Mouse (Mus musculus): ENCODE results near the gene Agtr1a. TPM values are rescaled to one million over a fixed set of nuclear protein-coding genes. Genes with fewer than 3 reads are reported as not detected.

Gene Agtr1a
- polyA plus RNA-seq, 1 experiment from 2014 or later: 2.5 TPM

GRCm38 (mm10) chr13:30345427-30345913, 9.2 kb downstream of the Agtr1a start:
- Histone ChIP-seq H3K9me3 (replicated peaks) (no peaks in the 10 kb centered on the region), H3K27me3 (ENCODE audit: low read depth, poor library complexity, severe bottlenecking) (no peaks in the 10 kb centered on the region), H3K27ac (no peak overlapping the region), H3K36me3 (no peaks in the 10 kb centered on the region), H3K4me3 (no peak overlapping the region), H3K4me1 (no peaks in the 10 kb centered on the region)
- WGBS: 88% methylated on average over 11 of the region's 11 CpGs
- DNase-seq (ENCODE audit: low spot score): no peak

GRCm38 (mm10) chr13:30346881-30347280, 10.6 kb downstream of the Agtr1a start:
- no peak for DNase-seq (ENCODE audit: low spot score)
- no peaks in the 10 kb centered on the region for H3K27me3 ChIP-seq (ENCODE audit: low read depth, poor library complexity, severe bottlenecking)
- H3K36me3 ChIP-seq: no peaks in the 10 kb centered on the region
- H3K4me3 ChIP-seq: no peak overlapping the region
- H3K27ac ChIP-seq: no peak overlapping the region
- H3K9me3 ChIP-seq (replicated peaks): no peaks in the 10 kb centered on the region
- WGBS: 82% methylated on average over 4 of the region's 4 CpGs
- no peaks in the 10 kb centered on the region for H3K4me1 ChIP-seq

GRCm38 (mm10) chr13:30348306-30348705, 12.1 kb downstream of the Agtr1a start:
- no peak for DNase-seq (ENCODE audit: low spot score)
- H3K4me3 ChIP-seq: no peak overlapping the region

GRCm38 (mm10) chr13:30351966-30352365, 15.7 kb downstream of the Agtr1a start:
- no peaks in the 10 kb centered on the region for H3K9me3 ChIP-seq (replicated peaks)
- no peaks in the 10 kb centered on the region for H3K4me1 ChIP-seq
- no peak overlapping the region for H3K27ac ChIP-seq
- 75% methylated on average over 13 of the region's 13 CpGs for WGBS
- no peaks in the 10 kb centered on the region for H3K36me3 ChIP-seq
- no peaks in the 10 kb centered on the region for H3K27me3 ChIP-seq (ENCODE audit: low read depth, poor library complexity, severe bottlenecking)
- no peak overlapping the region for H3K4me3 ChIP-seq
- no peak for DNase-seq (ENCODE audit: low spot score)

More at GRCm38 (mm10) chr13:30348306-30348705, 12.1 kb downstream of the Agtr1a start:
- H3K36me3 ChIP-seq: no peaks in the 10 kb centered on the region
- no peaks in the 10 kb centered on the region for H3K9me3 ChIP-seq (replicated peaks)
- no peak overlapping the region for H3K27ac ChIP-seq
- no peaks in the 10 kb centered on the region for H3K27me3 ChIP-seq (ENCODE audit: low read depth, poor library complexity, severe bottlenecking)
- H3K4me1 ChIP-seq: no peaks in the 10 kb centered on the region

GRCm38 (mm10) chr13:30354991-30355580, 18.8 kb downstream of the Agtr1a start:
- Histone ChIP-seq H3K36me3 (no peaks in the 10 kb centered on the region), H3K4me3 (no peak overlapping the region), H3K4me1 (no peaks in the 10 kb centered on the region), H3K27me3 (ENCODE audit: low read depth, poor library complexity, severe bottlenecking) (no peaks in the 10 kb centered on the region), H3K27ac (no peak overlapping the region), H3K9me3 (replicated peaks) (no peaks in the 10 kb centered on the region)
- DNase-seq (ENCODE audit: low spot score): no peak
- 93% methylated on average over 6 of the region's 6 CpGs for WGBS

GRCm38 (mm10) chr13:30355979-30356378, 19.7 kb downstream of the Agtr1a start:
- DNase-seq (ENCODE audit: low spot score): no peak
- Histone ChIP-seq H3K9me3 (replicated peaks) (no peaks in the 10 kb centered on the region), H3K4me3 (no peak overlapping the region), H3K27ac (no peak overlapping the region), H3K27me3 (ENCODE audit: low read depth, poor library complexity, severe bottlenecking) (no peaks in the 10 kb centered on the region), H3K4me1 (peaks cover 6% of the 10 kb centered on the region), H3K36me3 (no peaks in the 10 kb centered on the region)
- 90% methylated on average over 2 of the region's 2 CpGs for WGBS

GRCm38 (mm10) chr13:30358456-30359168, 22.4 kb downstream of the Agtr1a start:
- Histone ChIP-seq H3K27ac (no peak overlapping the region), H3K4me1 (peaks cover 10% of the 10 kb centered on the region), H3K4me3 (no peak overlapping the region), H3K27me3 (ENCODE audit: low read depth, poor library complexity, severe bottlenecking) (no peaks in the 10 kb centered on the region), H3K36me3 (no peaks in the 10 kb centered on the region), H3K9me3 (replicated peaks) (no peaks in the 10 kb centered on the region)
- DNase-seq (ENCODE audit: low spot score): no peak
- 73% methylated on average over 4 of the region's 4 CpGs for WGBS

GRCm38 (mm10) chr13:30359886-30360285, 23.6 kb downstream of the Agtr1a start:
- no peaks in the 10 kb centered on the region for H3K36me3 ChIP-seq
- no peak overlapping the region for H3K4me3 ChIP-seq
- H3K4me1 ChIP-seq: peaks cover 16% of the 10 kb centered on the region
- H3K27ac ChIP-seq: no peak overlapping the region
- DNase-seq (ENCODE audit: low spot score): no peak
- no peaks in the 10 kb centered on the region for H3K27me3 ChIP-seq (ENCODE audit: low read depth, poor library complexity, severe bottlenecking)
- no peaks in the 10 kb centered on the region for H3K9me3 ChIP-seq (replicated peaks)
- WGBS: 82% methylated on average over 2 of the region's 2 CpGs

- no peak overlapping the region for H3K27ac ChIP-seq
- DNase-seq (ENCODE audit: low spot score): no peak
- H3K9me3 ChIP-seq (replicated peaks): no peaks in the 10 kb centered on the region
- WGBS: 35% methylated on average over 5 of the region's 5 CpGs
- no peaks in the 10 kb centered on the region for H3K27me3 ChIP-seq (ENCODE audit: low read depth, poor library complexity, severe bottlenecking)
- no peak overlapping the region for H3K4me3 ChIP-seq
- H3K4me1 ChIP-seq: peaks cover 16% of the 10 kb centered on the region
- no peaks in the 10 kb centered on the region for H3K36me3 ChIP-seq
These were observed 24.8 kb downstream of the Agtr1a start for GRCm38 (mm10) chr13:30361002-30361401.

- 94% methylated on average over 6 of the region's 6 CpGs for WGBS
- no peak for DNase-seq (ENCODE audit: low spot score)
- Histone ChIP-seq H3K9me3 (replicated peaks) (no peaks in the 10 kb centered on the region), H3K27me3 (ENCODE audit: low read depth, poor library complexity, severe bottlenecking) (no peaks in the 10 kb centered on the region), H3K4me3 (no peak overlapping the region), H3K27ac (no peak overlapping the region), H3K36me3 (no peaks in the 10 kb centered on the region), H3K4me1 (peaks cover 16% of the 10 kb centered on the region)
These were observed 25.8 kb downstream of the Agtr1a start for GRCm38 (mm10) chr13:30362048-30362447.

- Histone ChIP-seq H3K9me3 (replicated peaks) (no peaks in the 10 kb centered on the region), H3K4me1 (peaks cover 19% of the 10 kb centered on the region), H3K27me3 (ENCODE audit: low read depth, poor library complexity, severe bottlenecking) (no peaks in the 10 kb centered on the region), H3K27ac (no peak overlapping the region), H3K4me3 (no peak overlapping the region), H3K36me3 (no peaks in the 10 kb centered on the region)
- 75% methylated on average over 11 of the region's 11 CpGs for WGBS
- no peak for DNase-seq (ENCODE audit: low spot score)
These were observed 27.9 kb downstream of the Agtr1a start for GRCm38 (mm10) chr13:30364097-30364625.

GRCm38 (mm10) chr13:30364780-30365179, 28.5 kb downstream of the Agtr1a start:
- no peak for DNase-seq (ENCODE audit: low spot score)
- H3K4me3 ChIP-seq: no peak overlapping the region
- no peak overlapping the region for H3K27ac ChIP-seq
- WGBS: 83% methylated on average over 9 of the region's 9 CpGs
- H3K4me1 ChIP-seq: peaks cover 19% of the 10 kb centered on the region
- H3K27me3 ChIP-seq (ENCODE audit: low read depth, poor library complexity, severe bottlenecking): no peaks in the 10 kb centered on the region
- H3K36me3 ChIP-seq: no peaks in the 10 kb centered on the region
- H3K9me3 ChIP-seq (replicated peaks): no peaks in the 10 kb centered on the region

- H3K4me3 ChIP-seq: no peak overlapping the region
These were observed 29.1 kb downstream of the Agtr1a start for GRCm38 (mm10) chr13:30365378-30365777.

More at GRCm38 (mm10) chr13:30365378-30365777, 29.1 kb downstream of the Agtr1a start:
- DNase-seq (ENCODE audit: low spot score): no peak
- Histone ChIP-seq H3K9me3 (replicated peaks) (no peaks in the 10 kb centered on the region), H3K27ac (no peak overlapping the region), H3K4me1 (peaks cover 19% of the 10 kb centered on the region), H3K27me3 (ENCODE audit: low read depth, poor library complexity, severe bottlenecking) (no peaks in the 10 kb centered on the region), H3K36me3 (no peaks in the 10 kb centered on the region)
- WGBS: 69% methylated on average over 2 of the region's 2 CpGs
